Mouse (Mus musculus) left cerebral cortex, postnatal 14 days (tissue): ENCODE measurements at regions not wholly inside any gene's neighbourhood (a gene's known extent, or its start where the extent isn't known, plus 50 kb on each side); places are given as distances from the start of the nearest gene placed in this dataset.

Source experiments
- DNase-seq, 2 experiments: peaks; one replicate each; pipeline ENCODE4 v3.0.0; 2021 to 2022; ENCODE audit warnings: low spot score in 2 of 2, mixed read lengths in 1 of 2
- intact Hi-C: fragments of 180-260 bp; cut with DNase I; formaldehyde crosslinking; loops from one replicate; pipeline ENCODE4 v1.15.1; 2025

- intact Hi-C loops, result no loop called here
- DNase-seq, result no peak
These were observed 146.8 kb downstream of the Ktn1 start for GRCm38 (mm10) chr14:47795062-47795461.

GRCm38 (mm10) chr14:47798203-47798602 is 150.0 kb downstream of the Ktn1 start:
- intact Hi-C loops, result no loop called here
- no peak for DNase-seq

- intact Hi-C loops, result no loop called here
- no peak for DNase-seq
These were observed 151.3 kb downstream of the Ktn1 start for GRCm38 (mm10) chr14:47799564-47799963.

GRCm38 (mm10) chr14:47805202-47805601 is 157.0 kb downstream of the Ktn1 start:
- DNase-seq, result no peak
- intact Hi-C loops, result no loop called here

DNA sequence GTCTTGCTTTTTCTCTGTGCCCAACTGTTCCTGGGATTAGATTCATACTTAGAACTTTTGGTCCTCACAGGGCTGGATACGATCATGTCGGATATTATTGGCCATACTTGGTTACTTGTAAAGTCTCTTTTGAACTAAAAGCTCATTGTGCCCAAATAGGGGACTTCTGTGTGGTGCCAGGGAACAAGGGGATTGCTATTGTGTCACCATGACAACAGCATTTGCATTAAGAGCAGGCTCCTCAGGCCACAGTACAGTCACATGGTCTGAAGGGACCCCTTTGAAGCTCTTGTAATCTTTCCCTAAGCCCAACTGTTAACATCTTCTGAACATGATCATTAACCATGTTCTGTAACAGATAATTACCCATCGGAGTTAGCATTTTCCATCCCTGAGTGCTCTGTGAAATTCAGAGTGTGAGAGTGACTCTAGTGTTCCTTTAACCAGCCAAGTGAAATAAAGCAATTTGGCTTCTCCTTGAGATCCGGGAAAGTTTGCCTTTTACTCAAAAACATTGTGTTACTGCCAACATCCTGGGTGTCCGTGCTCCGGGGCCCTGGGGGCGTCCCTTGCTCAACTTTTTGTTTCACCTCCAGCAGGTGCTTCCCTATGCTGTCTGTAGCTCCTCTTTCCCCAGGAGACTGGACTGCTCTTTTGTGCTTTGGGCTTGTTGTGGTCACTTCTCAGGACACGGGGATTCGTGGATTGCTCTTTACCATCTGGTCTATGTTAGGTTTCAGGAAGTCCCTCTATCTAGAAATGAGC is 157.7 kb downstream of the Ktn1 start:
- DNase-seq, result no peak
- intact Hi-C loops, result no loop called here

DNA sequence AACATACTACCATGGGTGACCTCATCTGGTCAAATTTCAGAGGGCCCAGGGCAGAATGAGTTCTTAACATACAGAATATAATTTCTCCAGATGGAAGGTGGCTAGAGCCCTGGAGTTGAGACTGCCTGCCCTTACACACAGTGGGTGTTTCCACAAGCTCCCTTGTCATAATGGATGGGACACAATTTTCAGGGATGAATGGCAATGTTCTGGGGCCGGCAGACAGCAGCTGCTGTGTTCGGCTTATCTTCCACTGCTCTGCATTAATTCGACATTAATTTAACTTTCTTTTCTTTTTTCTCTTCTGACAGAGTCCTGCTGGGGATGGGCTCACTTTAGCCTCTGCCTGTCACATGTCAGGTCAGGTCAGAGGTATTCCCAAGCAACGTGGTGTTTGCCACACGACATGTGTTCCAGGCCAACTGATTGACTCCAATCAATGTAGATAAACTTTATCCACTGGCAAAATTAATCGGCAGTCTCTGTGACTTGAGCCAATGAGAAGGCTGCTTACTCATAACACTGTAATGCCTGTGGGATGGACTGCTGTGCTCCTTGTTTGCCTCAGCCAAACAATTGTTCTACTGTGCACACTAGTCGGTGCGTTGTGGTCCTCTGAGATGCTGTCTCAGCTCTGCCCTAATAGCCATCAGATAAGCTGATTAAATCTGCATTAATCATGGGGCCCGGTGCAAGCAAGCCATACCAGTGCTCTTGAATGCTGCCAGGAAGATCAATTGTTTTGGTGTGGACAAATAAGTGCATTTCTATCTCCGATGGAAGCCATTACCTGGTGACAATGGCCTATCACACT is 160.1 kb downstream of the Ktn1 start:
- intact Hi-C loops, result no loop called here
- no peak for DNase-seq

GRCm38 (mm10) chr14:47818224-47818623 is 170.0 kb downstream of the Ktn1 start:
- no peak for DNase-seq
- intact Hi-C loops, result no loop called here

GRCm38 (mm10) chr14:47818641-47819040 is 170.4 kb downstream of the Ktn1 start:
- DNase-seq, result no peak
- intact Hi-C loops, result no loop called here

- intact Hi-C loops, result no loop called here
- DNase-seq, result no peak
These were observed 172.4 kb downstream of the Ktn1 start for GRCm38 (mm10) chr14:47820571-47821143.

DNA sequence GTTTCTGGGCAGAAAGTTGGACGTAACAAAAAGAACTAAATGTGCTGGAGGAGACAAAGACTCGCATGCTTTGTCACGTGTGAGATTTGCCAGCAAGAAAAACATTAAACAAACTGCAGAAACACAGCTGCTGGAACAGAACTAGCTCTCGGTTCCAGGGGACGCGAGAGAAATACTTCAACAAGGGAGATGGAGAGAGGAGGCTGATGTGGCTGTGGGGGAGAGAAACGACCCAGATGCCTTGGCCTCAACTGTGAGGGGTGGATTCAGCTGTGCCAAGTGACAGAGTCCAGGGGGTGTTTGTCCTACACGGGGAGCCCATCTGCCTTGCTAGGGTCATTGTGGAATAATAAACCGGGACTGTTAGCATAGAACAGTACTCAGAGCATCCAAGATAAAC is 174.9 kb downstream of the Ktn1 start:
- DNase-seq, result no peak
- intact Hi-C loops, result no loop called here

GRCm38 (mm10) chr14:47823696-47824095 is 175.4 kb downstream of the Ktn1 start:
- intact Hi-C loops, result no loop called here
- DNase-seq, result no peak

- intact Hi-C loops, result no loop called here
- no peak for DNase-seq
These were observed 177.3 kb downstream of the Ktn1 start for GRCm38 (mm10) chr14:47825446-47825956.

DNA sequence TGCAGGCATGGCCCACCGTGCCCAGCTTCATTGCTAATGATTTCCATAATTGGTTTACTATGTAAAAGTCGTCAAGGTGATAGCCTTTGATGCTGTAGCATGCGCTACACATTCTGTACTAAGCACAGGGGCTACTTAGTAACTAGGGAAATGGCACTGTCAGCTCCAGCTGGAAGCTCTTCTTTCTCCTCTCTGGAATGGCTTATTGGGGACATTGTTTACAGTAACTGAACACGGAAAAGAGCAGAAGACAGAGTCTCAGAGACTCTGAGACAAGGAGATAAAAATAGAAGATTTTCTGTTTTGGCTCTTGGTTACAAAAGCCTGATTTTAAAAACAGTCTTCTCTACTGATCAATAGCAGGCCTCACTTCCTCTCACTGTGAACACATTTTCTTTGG is 178.3 kb downstream of the Ktn1 start:
- intact Hi-C loops, result no loop called here
- DNase-seq, result no peak

DNA sequence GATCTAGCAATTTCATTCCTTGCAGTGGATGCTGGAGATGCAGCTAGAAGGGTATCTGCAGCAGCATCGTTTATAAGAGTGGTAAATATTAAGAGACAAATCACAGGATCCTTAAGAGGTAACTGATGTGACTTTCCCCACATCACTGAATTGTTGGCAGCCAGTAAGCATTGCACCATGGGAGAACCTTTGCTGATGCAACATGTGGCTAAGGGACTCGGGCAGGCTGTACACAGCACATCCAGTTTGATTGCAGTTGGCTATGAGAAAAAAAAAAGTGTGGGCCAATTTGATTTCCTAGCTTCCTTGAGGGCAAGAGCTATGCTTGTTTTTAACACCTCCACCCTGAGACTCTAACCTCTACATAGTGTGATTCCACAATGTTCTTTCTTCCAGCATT is 179.4 kb downstream of the Ktn1 start:
- no peak for DNase-seq
- intact Hi-C loops, result no loop called here

DNA sequence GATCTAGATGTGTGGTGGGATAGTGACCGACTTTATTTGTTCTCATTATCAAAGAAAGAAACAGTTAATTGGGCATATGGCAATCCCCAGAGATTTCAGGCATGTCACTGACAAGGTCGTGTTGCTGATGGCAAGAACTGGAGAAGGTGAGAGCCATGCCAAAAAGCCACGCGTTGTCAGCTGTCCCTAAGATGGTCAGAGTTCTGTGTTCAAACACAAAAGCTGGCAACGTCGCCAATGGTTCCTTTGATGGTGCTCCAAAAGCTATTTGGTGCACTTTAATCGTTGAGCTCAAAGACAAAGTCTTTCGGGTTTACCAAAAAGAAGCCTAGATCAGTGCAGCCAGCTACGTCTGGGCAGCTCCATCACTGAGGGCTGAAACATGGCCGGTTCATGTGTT is 185.4 kb downstream of the Ktn1 start:
- DNase-seq, result no peak
- intact Hi-C loops, result no loop called here

GRCm38 (mm10) chr14:47835408-47835807 is 187.2 kb downstream of the Ktn1 start:
- intact Hi-C loops, result no loop called here
- DNase-seq, result no peak

- intact Hi-C loops, result no loop called here
- no peak for DNase-seq
These were observed 191.4 kb downstream of the Ktn1 start for GRCm38 (mm10) chr14:47839493-47840215.

DNA sequence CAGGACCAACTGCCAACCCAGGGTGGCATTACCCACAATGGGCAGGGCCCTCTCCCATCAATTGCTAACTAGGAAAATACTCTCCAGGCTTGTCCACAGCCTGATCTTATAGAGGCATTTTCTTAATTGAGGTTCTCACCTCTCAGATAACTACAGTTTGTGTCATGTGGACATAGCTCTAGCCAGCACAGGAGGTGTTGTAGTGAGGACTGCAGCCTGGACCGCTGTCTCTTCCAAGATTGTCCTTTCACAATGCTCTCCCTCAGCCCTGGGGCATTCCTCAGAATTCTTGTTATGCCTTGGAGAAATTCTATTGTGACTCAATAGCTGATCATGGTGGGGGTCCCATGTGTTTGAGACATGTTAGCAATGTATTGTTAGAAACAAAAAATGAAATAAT is 196.1 kb downstream of the Ktn1 start:
- intact Hi-C loops, result no loop called here
- no peak for DNase-seq

- intact Hi-C loops, result no loop called here
- DNase-seq, result no peak
These were observed 200.6 kb downstream of the Ktn1 start for GRCm38 (mm10) chr14:47848861-47849260.

GRCm38 (mm10) chr14:47856280-47856765 is 208.1 kb downstream of the Ktn1 start:
- intact Hi-C loops, result no loop called here
- DNase-seq, result no peak
